In genomic region chr1:136364711-136365110, GRCm38 (mm10) we compare ENCODE assay signal across 9 mouse cellular contexts. TPM values are rescaled to one million over a fixed set of nuclear protein-coding genes. Genes with fewer than 3 reads are reported as not detected.
DNase-seq lines count a peak whose midpoint lies in the region; ATAC-seq and TF ChIP-seq lines count a peak whose summit lies in the region.
"Had no signal": no experiment of that assay in that cellular context is flagged by ENCODE, and none has a peak within 500 bp of the region (broad histone marks: within the 10 kb centered on the region; RNA-seq: fewer than 3 reads in every experiment).

No protein-coding gene starts in this region.

- H3K9me3 ChIP-seq in heart, embryonic 10.5 days = no peaks in the 10 kb centered on the region
- H3K9me3 ChIP-seq in liver, embryonic 14.5 days (ENCODE audit: control insufficient read depth, low read length) = no peaks in the 10 kb centered on the region
- H3K9me3 ChIP-seq: heart, embryonic 13.5 days had no signal

- H3K4me3 ChIP-seq in heart, embryonic 10.5 days = no peak overlapping the region
- no peak overlapping the region for H3K4me3 ChIP-seq in liver, embryonic 14.5 days (ENCODE audit: insufficient read depth in 1 of 2, low read depth in 2 of 2, low read length in 2 of 2)
- H3K4me3 ChIP-seq: heart, embryonic 13.5 days had no signal

- H3K27me3 ChIP-seq in heart, embryonic 10.5 days (ENCODE audit: insufficient read depth, poor library complexity, severe bottlenecking) = no peaks in the 10 kb centered on the region
- H3K27me3 ChIP-seq in liver, embryonic 14.5 days (ENCODE audit: control insufficient read depth, insufficient read depth, low read length) = no peaks in the 10 kb centered on the region
- H3K27me3 ChIP-seq: heart, embryonic 13.5 days had no signal

- WGBS in heart, embryonic 10.5 days = 66% methylated on average over 19 of the region's 19 CpGs
- 56% methylated on average over 19 of the region's 19 CpGs for WGBS in liver, embryonic 14.5 days (ENCODE audit: insufficient replicate concordance)

- no peak for TF ChIP-seq CTCF in liver, embryonic 14.5 days (IDR thresholded peaks at IDR 0.05; ENCODE audit: low read depth)

- H3K36me3 ChIP-seq in heart, embryonic 10.5 days = no peaks in the 10 kb centered on the region
- no peaks in the 10 kb centered on the region for H3K36me3 ChIP-seq in liver, embryonic 14.5 days (replicated peaks; ENCODE audit: control insufficient read depth, insufficient read depth, low read depth)
- H3K36me3 ChIP-seq: heart, embryonic 13.5 days had no signal

- peak; percentile 68 for ATAC-seq in liver, embryonic 14.5 days (ENCODE audit: insufficient read depth)
- no peak for ATAC-seq in inflammation-experienced regulatory T-cells, adult 6 months

- H3K4me2 ChIP-seq in liver, embryonic 14.5 days (ENCODE audit: low read depth) = no peak overlapping the region
- H3K4me2 ChIP-seq: heart, embryonic 13.5 days had no signal

- H3K4me1 ChIP-seq in heart, embryonic 10.5 days = peaks cover 8% of the 10 kb centered on the region; the same call in 1 of the 2 replicates
- peaks cover 7 to 12% of the 10 kb centered on the region in 2 experiments for H3K4me1 ChIP-seq in liver, embryonic 14.5 days (replicated peaks; ENCODE audit: control insufficient read depth in 2 of 2, insufficient read depth in 2 of 2, low read length in 1 of 2)
- H3K4me1 ChIP-seq: heart, embryonic 13.5 days had no signal

- no peak overlapping the region for H3K27ac ChIP-seq in heart, embryonic 10.5 days
- no peak overlapping the region for H3K27ac ChIP-seq in liver, embryonic 14.5 days
- H3K27ac ChIP-seq: heart, embryonic 13.5 days had no signal

- TF ChIP-seq EP300 in liver, embryonic 14.5 days (IDR thresholded peaks at IDR 0.05; ENCODE audit: low read depth) = no peak

- H3K9ac ChIP-seq in liver, embryonic 14.5 days (replicated peaks) = no peak overlapping the region
- H3K9ac ChIP-seq: heart, embryonic 13.5 days had no signal

- DNase-seq in heart, adult 11 months = peak; percentile 90
- no peak for DNase-seq in heart, embryonic 10.5 days (ENCODE audit: low spot score)
- peak; percentile 89 for DNase-seq in adrenal gland, postnatal 10 days
- DNase-seq in gastrocnemius, postnatal 25 days = peak; percentile 24
- DNase-seq in liver, embryonic 14.5 days (ENCODE audit: low read depth in 3 of 3, low spot score in 3 of 3) = no peak
- DNase-seq in spleen, adult 12 weeks (ENCODE audit: low spot score) = peak; percentile 49
- DNase-seq in embryo, embryonic 10.5 days (ENCODE audit: low spot score) = no peak

RNA-seq across cellular contexts. Expression of gene Camsap2, which starts 18.8 kb away (rescaled TPM):
- 7.1 and 10.9 TPM in 2 replicates for polyA plus RNA-seq in heart, embryonic 10.5 days (2016; fragmentation: Nextera tagmentation; extraction: Ambion mirVana)
- 10 to 100 TPM; 46.6 to 48.1 TPM for total RNA-seq in adrenal gland, postnatal 10 days (2021)
- total RNA-seq in gastrocnemius, postnatal 25 days (2021) = 10 to 100 TPM; 10.9 to 11.5 TPM
- 6.4 and 8.8 TPM in 2 replicates for polyA plus RNA-seq in liver, embryonic 14.5 days (2012; rRNA removed)
- 10.3 and 11.7 TPM in 2 replicates for polyA plus RNA-seq in liver, embryonic 14.5 days (2014; fragmentation: Nextera tagmentation; extraction: Ambion mirVana)
- polyA plus RNA-seq in inflammation-experienced regulatory T-cells, adult 6 months (2017; shearing (Covaris generic)) = 1 to 10 TPM; 2.2 to 6.3 (median 5.8) TPM

RNA-seq across cellular contexts. Expression of gene Ddx59, which starts 50.4 kb away (rescaled TPM):
- polyA plus RNA-seq in heart, embryonic 10.5 days (2016; fragmentation: Nextera tagmentation; extraction: Ambion mirVana) = 14.6 TPM in 2 replicates
- total RNA-seq in adrenal gland, postnatal 10 days (2021) = 10 to 100 TPM; 16.6 to 17.5 TPM
- 10 to 100 TPM; 11.8 to 13.6 TPM for total RNA-seq in gastrocnemius, postnatal 25 days (2021)
- 2.2 and 3.5 TPM in 2 replicates for polyA plus RNA-seq in liver, embryonic 14.5 days (2012; rRNA removed)
- 4.4 and 5.2 TPM in 2 replicates for polyA plus RNA-seq in liver, embryonic 14.5 days (2014; fragmentation: Nextera tagmentation; extraction: Ambion mirVana)
- 1 to 10 TPM; 4.6 to 8.1 (median 6.4) TPM for polyA plus RNA-seq in inflammation-experienced regulatory T-cells, adult 6 months (2017; shearing (Covaris generic))

Comparison
In these comparisons a context has a peak if more than half of its experiments do, and no peak if none do; other contexts are left out.
1. DNase-seq: peak in heart, adult 11 months (single experiment), adrenal gland, postnatal 10 days (single experiment), gastrocnemius, postnatal 25 days (single experiment) and spleen, adult 12 weeks (single experiment); none in heart, embryonic 10.5 days (single experiment), liver, embryonic 14.5 days (0 of 3) and embryo, embryonic 10.5 days (single experiment).